Comparison of ENCODE assay signal across 10 mouse cellular contexts in genomic region chr7:84587101-84587783, GRCm38 (mm10). TPM values are rescaled to one million over a fixed set of nuclear protein-coding genes. Genes with fewer than 3 reads are reported as not detected.
DNase-seq lines count a peak whose midpoint lies in the region; ATAC-seq and TF ChIP-seq lines count a peak whose summit lies in the region.
"Had no signal": no experiment of that assay in that cellular context is flagged by ENCODE, and none has a peak within 500 bp of the region (broad histone marks: within the 10 kb centered on the region; RNA-seq: fewer than 3 reads in every experiment).

No protein-coding gene starts in this region.

- TF ChIP-seq CTCF in forebrain, postnatal 0 days (IDR thresholded peaks at IDR 0.05; ENCODE audit: low read depth) = no peak
- no peak for TF ChIP-seq CTCF in lung, embryonic 14.5 days (IDR thresholded peaks at IDR 0.05; ENCODE audit: low read depth)
- no peak for TF ChIP-seq CTCF in lung, adult 2 months (IDR thresholded peaks at IDR 0.05; ENCODE audit: insufficient read depth, low read length)

- H3K4me1 ChIP-seq in forebrain, embryonic 12.5 days = no peaks in the 10 kb centered on the region
- H3K4me1 ChIP-seq in forebrain, postnatal 0 days (ENCODE audit: insufficient read depth) = no peaks in the 10 kb centered on the region
- H3K4me1 ChIP-seq in lung, embryonic 14.5 days (ENCODE audit: insufficient read depth) = no peaks in the 10 kb centered on the region
- H3K4me1 ChIP-seq in lung, adult 2 months (ENCODE audit: control insufficient read depth, insufficient read depth, low read length) = no peaks in the 10 kb centered on the region
- H3K4me1 ChIP-seq in stomach, embryonic 16.5 days (ENCODE audit: control insufficient read depth, insufficient read depth, low read length) = no peaks in the 10 kb centered on the region

- no peaks in the 10 kb centered on the region for H3K27me3 ChIP-seq in forebrain, embryonic 12.5 days
- no peaks in the 10 kb centered on the region for H3K27me3 ChIP-seq in forebrain, postnatal 0 days (ENCODE audit: insufficient read depth, low read length)
- H3K27me3 ChIP-seq in lung, embryonic 14.5 days (ENCODE audit: insufficient read depth, low read length) = no peaks in the 10 kb centered on the region
- no peaks in the 10 kb centered on the region for H3K27me3 ChIP-seq in stomach, embryonic 16.5 days (ENCODE audit: control insufficient read depth, insufficient read depth, low read length)

- no peak overlapping the region for H3K4me2 ChIP-seq in forebrain, embryonic 12.5 days
- no peak overlapping the region for H3K4me2 ChIP-seq in forebrain, postnatal 0 days (ENCODE audit: low read depth)
- H3K4me2 ChIP-seq in lung, embryonic 14.5 days = no peak overlapping the region
- no peak overlapping the region for H3K4me2 ChIP-seq in stomach, embryonic 16.5 days (ENCODE audit: low read depth, low read length)

- DNase-seq in forebrain, postnatal 0 days = no peak
- DNase-seq in lung, embryonic 14.5 days = no peak
- DNase-seq in lung, adult 2 months = no peak
- DNase-seq in liver = peak; percentile 76
- DNase-seq in spleen, postnatal 4 days (ENCODE audit: low spot score in 2 of 2) = no peak
- DNase-seq in left cerebral cortex, postnatal 14 days (ENCODE audit: low spot score in 2 of 2) = no peak
- DNase-seq: heart, adult 2 months; kidney, postnatal 36 days had no signal

- ATAC-seq in forebrain, embryonic 12.5 days (ENCODE audit: low FRiP score) = no peak
- no peak for ATAC-seq in forebrain, postnatal 0 days
- ATAC-seq in lung, embryonic 14.5 days (ENCODE audit: insufficient read depth) = peak; percentile 63
- ATAC-seq in stomach, embryonic 16.5 days (ENCODE audit: insufficient read depth, low FRiP score) = peak; percentile 49; the same call in 1 of the 2 replicates

- H3K4me3 ChIP-seq in forebrain, embryonic 12.5 days (replicated peaks) = no peak overlapping the region
- no peak overlapping the region for H3K4me3 ChIP-seq in forebrain, postnatal 0 days (ENCODE audit: low read depth, low read length)
- H3K4me3 ChIP-seq in lung, embryonic 14.5 days (ENCODE audit: low read depth, low read length) = no peak overlapping the region
- no peak overlapping the region for H3K4me3 ChIP-seq in lung, adult 2 months (replicated peaks; ENCODE audit: extremely low read depth, low read depth, low read length)
- H3K4me3 ChIP-seq in stomach, embryonic 16.5 days (replicated peaks; ENCODE audit: low read length) = no peak overlapping the region
- H3K4me3 ChIP-seq: heart, adult 2 months had no signal

- no peaks in the 10 kb centered on the region for H3K9me3 ChIP-seq in forebrain, embryonic 12.5 days
- no peaks in the 10 kb centered on the region for H3K9me3 ChIP-seq in forebrain, postnatal 0 days (ENCODE audit: low read length)
- no peaks in the 10 kb centered on the region for H3K9me3 ChIP-seq in lung, embryonic 14.5 days (ENCODE audit: low read depth, low read length)
- H3K9me3 ChIP-seq in stomach, embryonic 16.5 days (replicated peaks; ENCODE audit: control insufficient read depth, low read length) = no peaks in the 10 kb centered on the region

- no peak overlapping the region for H3K9ac ChIP-seq in forebrain, embryonic 12.5 days
- H3K9ac ChIP-seq in forebrain, postnatal 0 days = no peak overlapping the region
- H3K9ac ChIP-seq in lung, embryonic 14.5 days = no peak overlapping the region
- H3K9ac ChIP-seq in stomach, embryonic 16.5 days (ENCODE audit: low read length) = no peak overlapping the region

- intact Hi-C loops in left cerebral cortex, postnatal 14 days (cut with DNase I) = no loop called here

- 88% methylated on average over 5 of the region's 5 CpGs for WGBS in forebrain, embryonic 12.5 days
- WGBS in forebrain, postnatal 0 days = 82% methylated on average over 5 of the region's 5 CpGs
- 84% methylated on average over 5 of the region's 5 CpGs for WGBS in lung, embryonic 14.5 days
- WGBS in lung, adult 2 months = 89% methylated on average over 5 of the region's 5 CpGs
- WGBS in stomach, embryonic 16.5 days = 91% methylated on average over 5 of the region's 5 CpGs

- H3K27ac ChIP-seq in forebrain, embryonic 12.5 days = peak overlapping the region; percentile 59; the same call in 1 of the 2 replicates
- no peak overlapping the region for H3K27ac ChIP-seq in forebrain, postnatal 0 days (ENCODE audit: low read depth, low read length)
- H3K27ac ChIP-seq in lung, embryonic 14.5 days (ENCODE audit: low read depth) = no peak overlapping the region
- no peak overlapping the region for H3K27ac ChIP-seq in stomach, embryonic 16.5 days (ENCODE audit: low read length)
- H3K27ac ChIP-seq: heart, adult 2 months had no signal

- H3K36me3 ChIP-seq in forebrain, embryonic 12.5 days (replicated peaks) = no peaks in the 10 kb centered on the region
- no peaks in the 10 kb centered on the region for H3K36me3 ChIP-seq in forebrain, postnatal 0 days (ENCODE audit: insufficient read depth)
- no peaks in the 10 kb centered on the region for H3K36me3 ChIP-seq in lung, embryonic 14.5 days (ENCODE audit: insufficient read depth)
- H3K36me3 ChIP-seq in stomach, embryonic 16.5 days (ENCODE audit: control insufficient read depth, insufficient read depth, low read length) = no peaks in the 10 kb centered on the region

- no peak for TF ChIP-seq POLR2A in lung, adult 2 months (IDR thresholded peaks at IDR 0.05; ENCODE audit: borderline replicate concordance, extremely low read depth, low read depth, low read length)

RNA-seq across cellular contexts. Expression of gene Fah, which starts 19.3 kb away (rescaled TPM):
- polyA plus RNA-seq in forebrain, embryonic 12.5 days (2016; fragmentation: Nextera tagmentation; extraction: Ambion mirVana) = 2.4 and 3.0 TPM in 2 replicates
- 8.9 and 10.4 TPM in 2 replicates for total RNA-seq in forebrain, postnatal 0 days (2014; rRNA removed)
- polyA plus RNA-seq in forebrain, postnatal 0 days (2015; fragmentation: Nextera tagmentation; extraction: Ambion mirVana) = 10.6 and 12.2 TPM in 2 replicates
- 10.7 and 12.0 TPM in 2 replicates for polyA plus RNA-seq in lung, embryonic 14.5 days (2014; fragmentation: Nextera tagmentation; extraction: Ambion mirVana)
- 46.4 and 51.1 TPM in 2 replicates for polyA plus RNA-seq in lung, adult 2 months (2012; rRNA removed)
- polyA plus RNA-seq in stomach, embryonic 16.5 days (2015; fragmentation: Nextera tagmentation; extraction: Ambion mirVana) = 15.0 TPM in 2 replicates
- 10 to 100 TPM; 13.1 to 13.6 TPM for total RNA-seq in left cerebral cortex, postnatal 14 days (2021)

RNA-seq across cellular contexts. Expression of gene Gm2115, which starts 58.5 kb away (rescaled TPM):
- polyA plus RNA-seq in forebrain, embryonic 12.5 days (2016; fragmentation: Nextera tagmentation; extraction: Ambion mirVana) = 0.23 TPM in 2 replicates
- 0.71 and 0.85 TPM in 2 replicates for total RNA-seq in forebrain, postnatal 0 days (2014; rRNA removed)
- polyA plus RNA-seq in forebrain, postnatal 0 days (2015; fragmentation: Nextera tagmentation; extraction: Ambion mirVana) = 0.44 and 0.50 TPM in 2 replicates
- polyA plus RNA-seq in lung, embryonic 14.5 days (2014; fragmentation: Nextera tagmentation; extraction: Ambion mirVana) = 6.3 and 6.8 TPM in 2 replicates
- 0.93 and 2.2 TPM in 2 replicates for polyA plus RNA-seq in lung, adult 2 months (2012; rRNA removed)
- polyA plus RNA-seq in stomach, embryonic 16.5 days (2015; fragmentation: Nextera tagmentation; extraction: Ambion mirVana) = 3.3 and 3.4 TPM in 2 replicates
- total RNA-seq in left cerebral cortex, postnatal 14 days (2021) = 1 to 10 TPM; 3.6 to 7.5 TPM

Comparison
In these comparisons a context has a peak if more than half of its experiments do, and no peak if none do; other contexts are left out.
1. ATAC-seq: peak in lung, embryonic 14.5 days (single experiment) and stomach, embryonic 16.5 days (single experiment); none in forebrain, embryonic 12.5 days (single experiment) and forebrain, postnatal 0 days (single experiment).